Mouse (Mus musculus) stomach, embryonic 16.5 days (tissue): ENCODE measurements around the gene Ube4a. TPM values are rescaled to one million over a fixed set of nuclear protein-coding genes. Genes with fewer than 3 reads are reported as not detected.

Source experiments
- ATAC-seq: fragments of 200-750 bp; cut with Nextera tagmentation; 2 replicates; pipeline ENCODE4 v1.8.0; 2017; ENCODE audit warnings: moderate number of reproducible peaks, moderate TSS enrichment; ENCODE audit not compliant: insufficient read depth, low FRiP score
- H3K27ac ChIP-seq: fragments of 300-500 bp; sonication (generic); 2 replicates; pipeline ENCODE4 v1.5.1; 2014; ENCODE audit warnings: low read length
- H3K27me3 ChIP-seq: fragments of 300-500 bp; sonication (generic); 2 replicates; pipeline ENCODE4 v1.6.1; 2014; ENCODE audit warnings: low read length, control low read depth, mixed read lengths; ENCODE audit not compliant: control insufficient read depth, insufficient read depth
- H3K36me3 ChIP-seq: fragments of 300-500 bp; sonication (generic); 2 replicates; pipeline ENCODE4 v1.6.1; 2014; ENCODE audit warnings: low read length; ENCODE audit not compliant: control insufficient read depth, insufficient read depth
- H3K4me1 ChIP-seq: fragments of 300-500 bp; sonication (generic); 2 replicates; pipeline ENCODE4 v1.6.1; 2014; ENCODE audit warnings: low read length, control low read depth, mixed read lengths; ENCODE audit not compliant: control insufficient read depth, insufficient read depth
- H3K4me2 ChIP-seq: fragments of 300-500 bp; sonication (generic); 2 replicates; pipeline ENCODE4 v1.6.1; 2014; ENCODE audit warnings: low read depth, low read length, mixed read lengths
- H3K4me3 ChIP-seq: fragments of 300-500 bp; sonication (generic); replicated peaks from 2 replicates; pipeline ENCODE4 v1.5.1; 2014; ENCODE audit warnings: mild to moderate bottlenecking, low read length
- H3K9ac ChIP-seq: fragments of 300-500 bp; sonication (generic); 2 replicates; pipeline ENCODE4 v1.6.1; 2014; ENCODE audit warnings: low read length
- H3K9me3 ChIP-seq: fragments of 300-500 bp; sonication (generic); replicated peaks from 2 replicates; pipeline ENCODE4 v1.6.1; 2016; ENCODE audit warnings: low read length, control low read depth; ENCODE audit not compliant: control insufficient read depth
- WGBS: fragments of 180-500 bp; shearing (Covaris S2); extraction: QIAGEN DNeasy Blood & Tissue Kit; methylation state at CpG from one replicate; pipeline ENCODE4 v1.1.7; 2014; 5-methylcytosine and 5-hydroxymethylcytosine counted together
- polyA plus RNA-seq: library from polyadenylated mRNA; unstranded; fragments of >200 nt; fragmentation: Nextera tagmentation; extraction: Ambion mirVana; gene quantifications from 2 replicates; pipeline ENCODE4 v1.2.1, GENCODE M21; 2015

Ube4a gene
- polyA plus RNA-seq: 24.8 and 27.5 TPM in 2 replicates

DNA sequence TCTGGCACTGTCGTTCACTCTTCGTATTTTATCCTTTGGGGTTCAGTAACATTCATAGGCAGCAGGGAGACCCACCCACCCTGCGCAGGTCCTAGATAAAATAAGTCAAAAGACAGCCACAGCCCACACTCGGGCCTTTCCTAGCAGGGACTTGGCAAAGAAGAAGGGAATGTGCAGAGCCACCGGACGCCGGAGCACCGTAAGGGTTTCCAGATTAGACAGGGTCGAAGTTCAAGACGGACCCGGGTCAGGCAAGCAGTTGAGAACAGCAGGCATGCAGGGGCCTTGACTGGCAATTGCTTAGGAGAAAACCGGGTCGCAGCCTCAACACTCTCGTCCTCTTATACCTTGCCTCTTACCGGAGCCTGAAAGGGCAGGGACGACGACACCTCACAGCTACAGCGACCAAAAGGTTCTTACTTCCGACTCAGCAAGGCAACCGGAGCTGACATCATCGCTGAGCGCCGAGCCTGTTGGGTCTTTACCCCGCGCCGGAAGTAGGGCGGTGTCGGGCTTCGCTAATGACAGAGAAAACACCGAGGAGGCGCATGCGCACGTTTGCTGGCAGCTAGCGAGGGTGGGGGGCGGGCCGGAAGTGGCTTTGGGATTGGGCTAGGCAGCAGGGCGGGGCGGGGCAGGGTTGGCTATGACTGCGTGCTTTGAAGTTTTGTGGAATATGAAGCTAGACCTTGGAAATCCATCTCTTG is at the start of gene Ube4a:
Gene Ube4a, minus strand, starts transcription at position 475 of the 707 bp plus-strand sequence.
- peaks cover 10% of the 10 kb centered on the region for H3K4me1 ChIP-seq
- no peaks in the 10 kb centered on the region for H3K36me3 ChIP-seq
- peak within 1 kb of the TSS; percentile 17 for H3K27ac ChIP-seq
- peak within 1 kb of the TSS; percentile 79 for H3K9ac ChIP-seq
- no peaks in the 10 kb centered on the region for H3K9me3 ChIP-seq
- ATAC-seq: peak; percentile 97
- peak within 1 kb of the TSS; percentile 98 for H3K4me2 ChIP-seq
- peak within 1 kb of the TSS; percentile 69 for H3K4me3 ChIP-seq
- under 1% methylated on average over 39 of the region's 39 CpGs for WGBS
- no peaks in the 10 kb centered on the region for H3K27me3 ChIP-seq

DNA sequence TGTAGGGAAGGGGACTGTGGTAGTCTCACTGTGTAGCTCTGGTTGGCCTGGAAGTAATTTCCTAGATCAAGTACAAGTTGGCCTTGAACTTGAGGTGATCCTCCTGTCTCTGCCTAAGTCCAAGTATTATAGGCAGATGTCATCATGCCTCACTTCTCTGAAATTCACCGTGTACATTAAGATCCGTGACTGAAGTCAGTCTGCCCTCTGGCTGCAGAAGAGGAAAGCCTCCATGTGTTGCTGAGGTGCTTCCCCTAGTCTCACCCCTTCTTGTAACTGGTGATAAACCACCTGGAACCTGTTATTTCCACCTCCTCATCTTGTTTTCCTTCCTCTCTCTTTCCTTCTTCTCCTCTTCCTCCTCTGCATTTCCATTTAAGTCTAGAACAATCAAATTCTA is 49.5 kb upstream of the Ube4a start:
- Histone ChIP-seq H3K36me3 (no peaks in the 10 kb centered on the region), H3K9ac (no peak overlapping the region), H3K4me1 (no peaks in the 10 kb centered on the region), H3K4me2 (no peak overlapping the region), H3K9me3 (no peaks in the 10 kb centered on the region), H3K27ac (no peak overlapping the region), H3K27me3 (no peaks in the 10 kb centered on the region), H3K4me3 (no peak overlapping the region)
- ATAC-seq: no peak
- 36% methylated on average over 2 of the region's 2 CpGs for WGBS

DNA sequence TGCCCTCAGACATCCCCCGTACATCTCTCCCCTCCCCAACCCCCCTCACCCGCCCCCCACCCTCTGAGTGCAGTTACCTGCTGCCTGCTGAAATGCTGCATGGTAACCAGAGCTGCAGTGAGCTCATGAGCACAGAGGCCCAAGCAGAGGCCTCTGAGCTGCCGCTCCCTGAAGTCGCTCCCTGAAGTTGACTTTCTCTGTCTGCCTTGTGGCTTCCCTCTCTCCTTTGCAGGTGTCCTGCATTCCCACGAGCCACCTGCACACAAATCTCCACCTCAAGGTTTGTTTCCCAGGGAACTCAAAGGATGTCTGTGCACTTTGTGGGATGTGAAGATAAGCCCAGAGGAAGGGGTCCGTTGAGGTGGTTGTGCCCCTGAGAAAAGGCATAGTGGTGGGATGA is 45.9 kb upstream of the Ube4a start:
- 40% methylated on average over 6 of the region's 6 CpGs for WGBS
- H3K4me1 ChIP-seq: no peaks in the 10 kb centered on the region
- H3K9me3 ChIP-seq: no peaks in the 10 kb centered on the region
- no peak for ATAC-seq
- no peak overlapping the region for H3K9ac ChIP-seq
- H3K4me3 ChIP-seq: no peak overlapping the region
- no peaks in the 10 kb centered on the region for H3K27me3 ChIP-seq
- no peaks in the 10 kb centered on the region for H3K36me3 ChIP-seq
- H3K4me2 ChIP-seq: no peak overlapping the region
- H3K27ac ChIP-seq: no peak overlapping the region

DNA sequence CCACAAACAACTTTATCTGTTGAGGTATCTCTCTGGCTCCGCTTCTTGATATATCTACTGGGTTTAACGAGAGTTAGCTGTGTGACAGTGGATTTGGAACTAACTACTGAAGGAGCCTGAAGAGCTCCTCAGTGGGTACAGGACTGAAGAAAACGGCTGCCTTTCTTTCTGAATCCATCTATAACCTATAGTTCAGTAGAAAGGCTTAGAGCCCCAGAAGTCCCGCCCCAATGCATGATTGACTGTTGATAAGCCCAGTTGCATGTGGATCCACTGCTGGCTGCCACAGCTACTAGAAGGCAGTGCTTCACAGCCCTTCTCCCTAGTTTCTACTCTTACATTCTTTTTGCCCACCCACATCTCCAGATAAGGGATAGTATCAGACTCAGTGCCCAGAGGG is 45.1 kb upstream of the Ube4a start:
- H3K36me3 ChIP-seq: no peaks in the 10 kb centered on the region
- H3K4me2 ChIP-seq: no peak overlapping the region
- no peak overlapping the region for H3K27ac ChIP-seq
- no peak overlapping the region for H3K4me3 ChIP-seq
- H3K9me3 ChIP-seq: no peaks in the 10 kb centered on the region
- H3K4me1 ChIP-seq: no peaks in the 10 kb centered on the region
- no peaks in the 10 kb centered on the region for H3K27me3 ChIP-seq
- no peak overlapping the region for H3K9ac ChIP-seq
- WGBS: 64% methylated on average over 4 of the region's 4 CpGs
- ATAC-seq: no peak

DNA sequence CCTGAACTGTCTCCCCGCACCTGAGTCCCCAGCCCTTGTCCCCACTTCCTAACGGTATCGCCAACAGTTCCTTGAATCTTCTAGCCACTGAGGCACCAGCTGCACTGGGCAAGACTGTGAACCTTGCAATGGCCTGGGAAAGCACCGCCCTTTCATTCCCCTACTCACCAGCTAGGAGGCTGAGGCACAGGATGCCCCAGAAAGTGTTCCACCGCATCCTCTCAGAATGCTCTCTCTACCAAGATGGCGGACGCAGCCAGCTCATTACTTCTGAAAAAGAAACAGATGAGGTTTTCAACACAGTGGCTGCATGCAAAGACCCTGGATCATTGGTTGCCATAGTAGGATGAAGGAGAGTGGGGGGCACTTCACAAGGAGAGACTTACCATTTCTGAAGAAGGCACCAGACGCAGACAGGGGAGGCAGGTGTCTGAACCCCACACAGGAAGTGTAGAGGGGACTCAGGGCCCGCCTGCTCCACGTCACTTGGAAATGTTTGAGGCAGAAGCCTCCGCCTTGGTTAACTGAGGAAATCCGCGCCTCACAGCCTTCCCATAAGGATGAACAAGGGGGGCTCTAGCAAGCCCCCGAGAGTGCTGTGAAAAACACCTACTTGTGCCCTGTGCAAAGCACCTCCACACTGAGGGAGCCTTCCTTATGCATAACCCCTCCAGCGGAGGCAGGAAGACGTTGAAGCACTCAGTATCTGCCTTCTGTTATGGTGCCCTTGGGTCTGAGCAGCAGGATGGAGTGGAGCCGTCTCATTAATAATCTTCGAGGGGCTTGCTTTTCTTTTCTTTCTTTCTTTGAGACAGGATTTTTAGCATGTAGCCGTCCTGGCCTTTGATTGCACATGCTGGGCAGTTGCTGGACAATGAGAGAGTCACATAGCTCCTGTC is 44.0 kb upstream of the Ube4a start, which contains the start of gene Cd3e:
Gene Cd3e, minus strand, starts transcription at position 448 of the 899 bp plus-strand sequence.
- Histone ChIP-seq H3K9me3 (no peaks in the 10 kb centered on the region), H3K4me1 (no peaks in the 10 kb centered on the region), H3K27me3 (no peaks in the 10 kb centered on the region), H3K4me2 (no peak within 1 kb of the TSS), H3K4me3 (no peak within 1 kb of the TSS), H3K9ac (no peak within 1 kb of the TSS), H3K27ac (no peak within 1 kb of the TSS), H3K36me3 (no peaks in the 10 kb centered on the region)
- no peak for ATAC-seq
- WGBS: 84% methylated on average over 19 of the region's 19 CpGs

DNA sequence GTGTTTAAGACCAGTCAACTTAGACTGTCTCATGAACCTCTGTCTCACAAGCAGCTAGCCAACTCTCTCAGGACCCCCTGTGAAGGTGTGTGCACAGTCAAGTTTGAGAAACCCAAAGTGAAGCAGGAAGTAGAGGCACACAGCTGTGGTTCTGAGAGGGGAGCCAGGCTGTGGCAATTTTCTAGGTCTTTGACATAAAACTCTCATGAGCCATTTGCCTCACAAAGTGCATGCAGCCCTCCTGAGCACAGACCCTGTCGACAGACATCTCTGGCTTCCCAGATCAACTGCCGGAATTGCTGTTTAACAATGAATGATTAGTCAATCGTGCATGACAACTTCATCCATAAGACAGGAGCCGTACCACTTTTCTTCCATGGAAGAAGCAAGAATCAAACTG is 42.9 kb upstream of the Ube4a start:
- ATAC-seq: no peak
- H3K4me1 ChIP-seq: no peaks in the 10 kb centered on the region
- no peaks in the 10 kb centered on the region for H3K27me3 ChIP-seq
- no peak overlapping the region for H3K4me2 ChIP-seq
- no peak overlapping the region for H3K9ac ChIP-seq
- H3K4me3 ChIP-seq: no peak overlapping the region
- no peaks in the 10 kb centered on the region for H3K9me3 ChIP-seq
- no peaks in the 10 kb centered on the region for H3K36me3 ChIP-seq
- H3K27ac ChIP-seq: no peak overlapping the region
- 75% methylated on average over 4 of the region's 4 CpGs for WGBS

DNA sequence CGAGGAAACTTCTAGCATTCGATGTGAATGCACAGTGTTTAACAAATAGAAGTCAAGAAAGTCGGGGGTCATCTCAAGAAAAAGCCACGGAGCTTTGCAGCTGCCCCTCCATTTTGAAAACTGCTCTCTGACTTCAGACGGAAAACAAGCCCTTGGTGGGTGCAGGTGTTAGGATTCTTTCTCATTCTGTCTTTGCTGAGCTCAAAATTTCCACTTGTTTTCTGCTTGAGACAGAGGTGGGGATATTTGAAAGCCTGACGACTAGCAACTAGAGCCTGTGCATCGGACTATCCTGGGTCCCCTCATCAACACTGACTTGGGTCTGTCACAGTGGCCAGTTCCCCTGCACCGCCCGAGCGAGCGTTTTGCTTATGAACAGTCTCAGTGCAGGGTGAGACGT is 42.0 kb upstream of the Ube4a start:
- Histone ChIP-seq H3K36me3 (no peaks in the 10 kb centered on the region), H3K4me3 (no peak overlapping the region), H3K9ac (no peak overlapping the region), H3K4me2 (no peak overlapping the region), H3K27ac (no peak overlapping the region), H3K9me3 (no peaks in the 10 kb centered on the region), H3K4me1 (no peaks in the 10 kb centered on the region), H3K27me3 (no peaks in the 10 kb centered on the region)
- WGBS: 56% methylated on average over 12 of the region's 12 CpGs
- no peak for ATAC-seq

DNA sequence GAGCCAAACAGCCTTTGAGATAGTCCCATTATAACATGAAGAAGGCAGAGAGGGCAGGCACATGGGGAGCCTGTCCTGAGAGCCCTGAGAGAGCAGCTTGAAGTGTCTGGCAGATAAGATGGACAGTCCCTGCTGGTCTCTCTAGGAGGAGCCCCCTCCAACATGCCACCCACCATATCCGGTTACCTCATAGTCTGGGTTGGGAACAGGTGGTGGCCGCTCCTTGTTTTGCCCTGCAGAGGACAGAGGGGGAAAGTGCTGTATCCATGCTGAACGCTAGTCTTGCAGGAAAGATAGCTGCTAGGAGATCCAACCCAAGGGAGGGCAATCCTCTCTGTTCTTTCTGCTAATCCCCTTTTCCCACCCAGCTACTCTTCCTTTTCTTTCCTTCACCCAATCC is 34.8 kb upstream of the Ube4a start:
- Histone ChIP-seq H3K9me3 (no peaks in the 10 kb centered on the region), H3K4me1 (no peaks in the 10 kb centered on the region), H3K36me3 (no peaks in the 10 kb centered on the region), H3K4me3 (no peak overlapping the region), H3K9ac (no peak overlapping the region), H3K27me3 (no peaks in the 10 kb centered on the region), H3K4me2 (no peak overlapping the region), H3K27ac (no peak overlapping the region)
- WGBS: 66% methylated on average over 3 of the region's 3 CpGs
- ATAC-seq: no peak

DNA sequence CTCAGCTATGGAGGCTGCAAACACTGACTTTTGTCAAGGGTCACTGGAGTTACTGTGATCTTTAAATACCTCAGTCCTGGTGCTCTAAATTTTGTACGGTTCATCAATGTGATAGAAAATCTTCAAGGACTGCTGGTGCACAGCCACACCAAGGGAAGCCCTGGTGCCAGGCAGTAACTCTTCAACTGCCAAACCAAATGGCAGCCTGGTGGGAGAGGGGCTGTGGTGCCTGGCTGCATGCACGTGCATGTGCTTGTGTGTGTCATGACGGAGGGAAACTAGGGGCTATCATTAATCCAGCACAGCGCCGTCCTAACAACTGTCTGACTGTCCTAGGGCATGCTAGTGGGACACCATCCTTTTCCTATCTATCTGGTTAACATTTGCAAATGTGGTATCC is 34.4 kb upstream of the Ube4a start:
- H3K4me3 ChIP-seq: no peak overlapping the region
- no peak overlapping the region for H3K4me2 ChIP-seq
- H3K27ac ChIP-seq: no peak overlapping the region
- no peak overlapping the region for H3K9ac ChIP-seq
- H3K4me1 ChIP-seq: no peaks in the 10 kb centered on the region
- 69% methylated on average over 5 of the region's 5 CpGs for WGBS
- ATAC-seq: no peak
- no peaks in the 10 kb centered on the region for H3K36me3 ChIP-seq
- no peaks in the 10 kb centered on the region for H3K27me3 ChIP-seq
- H3K9me3 ChIP-seq: no peaks in the 10 kb centered on the region
